Mouse (Mus musculus): Measurements from ENCODE around the gene Tigit.

Tigit gene

DNA sequence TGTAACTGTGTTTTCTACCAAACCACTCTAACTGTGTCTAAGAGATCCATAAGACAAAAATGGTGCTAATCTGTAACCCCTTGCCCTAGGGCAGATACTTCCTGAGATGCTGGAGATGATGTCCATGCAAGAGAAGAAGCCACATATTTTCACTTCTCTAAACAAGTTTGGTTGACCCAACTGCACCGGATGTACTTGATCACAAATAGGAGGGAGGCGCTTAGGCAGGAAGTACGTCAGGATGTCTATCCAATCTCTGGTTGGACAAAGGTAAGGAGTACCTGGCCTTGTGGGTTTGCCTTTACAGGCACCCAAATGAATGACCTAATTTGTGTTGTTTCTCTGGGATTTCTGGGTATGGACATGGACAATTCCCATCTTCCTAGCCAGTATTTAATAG lies 4.3 kb upstream of the Tigit start:
- DNase-seq (ENCODE audit: low spot score in 2 of 2), result no peak

DNA sequence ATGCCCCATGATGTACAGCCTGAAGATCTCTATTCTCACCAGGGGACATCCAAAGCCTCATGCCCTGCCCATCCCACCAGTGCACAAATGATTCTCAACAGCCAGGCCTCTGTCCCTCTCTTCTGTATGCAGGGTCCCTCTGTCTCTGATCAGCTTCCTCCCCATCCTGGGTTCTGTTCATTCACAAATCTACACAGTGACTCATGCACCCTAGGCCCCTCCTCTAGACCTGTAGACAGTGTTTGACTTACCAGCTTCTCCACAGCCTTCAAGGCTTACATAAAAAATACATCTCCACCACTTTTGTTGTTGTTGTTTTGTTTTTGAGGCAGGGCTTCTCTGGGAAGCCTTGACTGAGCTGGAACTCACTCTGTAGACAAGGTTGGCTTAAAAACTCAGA lies 915 bp upstream of the Tigit start:
- no peak for DNase-seq (ENCODE audit: low spot score in 2 of 2)

DNA sequence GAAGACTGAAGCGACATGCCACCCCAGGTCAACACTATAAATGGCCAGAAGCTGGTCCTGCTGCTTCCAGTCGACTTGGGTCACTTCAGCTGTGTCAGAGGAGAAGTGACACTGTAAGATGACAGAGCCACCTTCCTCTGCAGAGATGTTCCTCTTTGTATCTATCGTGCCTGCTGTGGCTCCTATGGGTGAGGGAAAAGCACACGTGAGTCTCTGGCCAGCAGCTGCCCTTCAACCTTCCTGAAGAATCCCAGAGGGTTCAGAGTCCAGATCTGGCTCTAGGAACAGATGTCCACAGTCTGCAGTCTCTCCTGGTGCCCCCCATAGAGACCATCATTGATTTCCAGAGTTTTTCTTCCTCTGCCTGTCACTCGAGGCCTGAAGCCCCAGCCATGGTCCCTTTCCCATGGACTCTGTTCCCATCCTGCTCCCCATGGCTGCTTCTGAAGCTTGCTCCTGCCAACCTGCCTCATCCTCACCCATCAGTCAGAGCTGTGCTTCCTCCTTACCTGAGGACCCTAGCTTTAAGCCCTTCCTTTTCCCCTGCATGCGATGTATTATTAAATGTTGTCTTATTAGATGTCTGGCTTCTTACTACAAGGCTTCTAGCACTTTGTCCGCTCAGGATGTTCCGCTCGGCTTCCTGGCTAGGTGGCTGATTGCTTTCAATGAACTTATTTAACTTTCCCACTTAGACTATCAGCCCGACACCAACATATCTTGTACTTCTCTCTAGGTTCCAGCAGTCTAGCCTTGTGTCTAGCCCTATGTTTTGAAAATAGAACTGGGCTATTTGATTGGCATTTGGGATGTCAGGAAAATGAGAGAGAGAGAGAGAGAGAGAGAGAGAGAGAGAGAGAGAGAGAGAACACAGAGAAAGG lies 1.6 kb downstream of the Tigit start:
- DNase-seq (ENCODE audit: low spot score in 2 of 2), result no peak

DNA sequence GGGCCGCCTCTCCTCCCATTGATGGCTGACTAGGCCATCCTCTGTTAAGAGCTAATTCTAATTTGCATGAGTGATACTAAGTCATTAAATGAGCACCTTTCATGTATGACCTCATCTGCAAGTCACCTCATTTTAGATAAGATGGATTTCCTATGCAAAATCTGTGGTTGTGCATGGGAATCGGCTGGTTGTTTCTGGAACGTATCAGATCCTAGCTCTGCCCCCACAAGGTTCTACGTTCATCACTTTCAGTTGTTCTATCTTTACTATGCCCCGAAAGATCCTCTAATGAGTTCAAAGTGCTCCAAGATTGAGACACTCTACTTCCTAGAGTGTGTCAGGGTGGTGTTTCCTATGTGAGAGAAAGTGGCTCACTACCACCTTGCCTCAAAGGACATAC lies 2.4 kb downstream of the Tigit start:
- DNase-seq (ENCODE audit: low spot score in 2 of 2), result no peak

DNA sequence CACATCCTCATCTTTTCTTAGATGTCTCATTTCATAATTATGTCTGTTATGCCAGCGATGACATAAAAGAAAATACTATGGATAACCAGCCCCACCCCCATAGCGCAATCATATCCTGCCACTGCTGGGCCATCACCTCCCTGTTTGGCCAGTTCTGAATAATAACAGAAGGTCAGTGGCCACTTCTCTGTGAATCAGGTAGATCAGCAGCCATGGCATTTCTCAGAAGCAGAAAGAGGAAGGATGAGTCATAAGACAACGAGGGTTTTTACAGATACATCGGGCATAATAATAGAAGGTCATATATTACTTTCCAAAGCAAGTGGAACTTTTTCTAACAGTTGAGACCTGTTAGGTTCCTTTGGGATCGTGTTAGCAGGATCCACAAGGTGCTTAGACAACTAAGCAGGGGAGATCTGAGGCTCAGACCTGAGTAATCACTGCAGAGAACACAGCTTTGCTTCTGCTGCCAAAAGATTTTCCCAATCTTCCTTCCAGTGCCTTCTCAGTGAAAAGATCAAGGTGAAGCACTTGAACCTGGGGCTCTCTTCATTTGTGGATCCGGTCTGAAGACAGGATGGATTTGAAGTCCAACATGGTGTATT lies 8.7 kb downstream of the Tigit start:
- no peak for DNase-seq (ENCODE audit: low spot score in 2 of 2)

DNA sequence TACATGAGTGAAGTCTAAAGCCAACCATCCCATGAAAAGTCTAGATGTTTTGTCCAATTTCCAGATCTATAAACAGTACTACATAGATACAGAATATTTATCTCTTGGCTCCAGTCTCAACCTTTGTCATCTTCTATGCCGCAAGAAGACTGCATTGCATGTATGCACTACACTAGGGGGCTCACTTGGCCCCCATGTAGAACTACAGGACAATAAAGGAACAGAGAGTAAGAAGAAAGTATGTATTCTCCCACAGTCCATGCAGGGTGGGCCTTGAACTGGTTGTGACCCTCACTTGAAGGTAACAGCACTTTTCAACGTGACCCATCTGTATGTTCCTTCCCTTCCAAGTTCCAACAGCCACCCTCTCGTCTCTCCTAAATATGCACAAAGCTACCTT lies 9.7 kb downstream of the Tigit start:
- no peak for DNase-seq (ENCODE audit: low spot score in 2 of 2)

DNA sequence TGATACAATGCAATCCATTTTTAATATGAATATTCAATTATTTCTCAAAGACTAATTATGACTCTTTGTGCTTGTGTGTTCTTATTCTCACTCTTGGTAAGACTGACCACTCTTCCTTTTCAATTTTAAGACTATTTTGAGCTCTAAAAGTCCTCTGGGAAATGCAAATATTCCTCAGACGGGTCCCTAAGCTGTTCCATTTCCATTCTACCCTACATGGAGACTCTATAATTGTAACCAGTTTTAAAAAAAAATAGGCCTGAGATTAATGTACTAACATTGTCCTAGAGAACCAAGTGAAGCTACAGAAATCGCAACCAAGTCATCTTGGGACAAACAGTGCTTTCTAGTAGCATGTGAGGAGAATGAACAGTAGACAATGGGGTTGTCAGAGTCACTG lies 10.7 kb downstream of the Tigit start:
- DNase-seq (ENCODE audit: low spot score in 2 of 2), result no peak

DNA sequence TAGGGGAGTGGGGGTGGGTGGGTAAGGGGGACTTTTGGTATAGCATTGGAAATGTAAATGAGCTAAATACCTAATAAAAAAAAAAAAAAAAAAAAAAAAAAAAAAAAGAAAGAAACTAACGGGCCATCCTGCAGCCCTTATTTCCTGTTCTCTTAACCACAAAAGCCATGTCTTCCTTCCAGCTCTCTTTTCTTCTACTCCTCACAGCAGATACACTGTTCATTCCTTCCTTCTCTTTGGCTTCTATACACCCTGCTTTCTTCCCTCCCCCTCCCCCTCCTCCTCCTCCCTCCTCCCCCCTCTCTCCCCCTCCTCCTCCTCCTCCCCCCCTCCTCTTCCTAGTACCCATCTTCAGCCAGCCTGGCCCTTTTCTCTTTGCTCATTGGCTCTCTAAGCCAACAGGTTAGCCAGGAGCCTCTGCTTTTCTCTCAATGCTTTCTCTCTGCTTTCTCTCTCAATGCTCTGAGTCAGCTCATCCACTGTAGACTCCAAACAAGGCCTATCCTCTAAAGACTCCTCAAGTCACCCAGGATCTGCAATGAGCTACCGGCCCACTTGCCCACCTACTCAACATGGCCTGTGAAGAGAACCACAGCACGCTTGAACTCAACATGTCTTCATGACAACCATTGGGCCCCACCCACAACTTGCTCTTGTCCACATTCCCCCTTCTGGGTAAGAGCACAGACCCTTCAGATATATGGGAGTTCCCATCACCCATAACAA lies 13.4 kb downstream of the Tigit start:
- no peak for DNase-seq (ENCODE audit: low spot score in 2 of 2)

DNA sequence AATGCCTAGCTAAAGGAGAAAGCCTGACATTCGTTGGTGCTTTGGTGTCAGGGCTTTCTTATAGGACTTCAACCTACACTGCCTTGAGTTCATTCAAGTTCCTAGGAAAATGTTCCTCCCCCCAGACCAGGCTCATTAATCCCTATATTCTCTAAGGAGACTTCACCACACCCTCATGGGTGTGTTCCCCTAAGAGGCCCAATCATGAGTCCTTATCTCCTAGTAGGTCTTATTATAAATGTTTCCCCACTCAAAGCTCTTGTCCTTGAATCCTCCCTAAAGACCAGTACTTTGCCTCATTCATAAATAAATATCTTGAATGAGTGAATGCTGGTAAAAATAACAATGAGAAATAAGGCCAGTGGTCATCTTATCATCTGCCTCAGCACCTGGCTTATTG lies 16.3 kb downstream of the Tigit start:
- no peak for DNase-seq (ENCODE audit: low spot score in 2 of 2)

DNA sequence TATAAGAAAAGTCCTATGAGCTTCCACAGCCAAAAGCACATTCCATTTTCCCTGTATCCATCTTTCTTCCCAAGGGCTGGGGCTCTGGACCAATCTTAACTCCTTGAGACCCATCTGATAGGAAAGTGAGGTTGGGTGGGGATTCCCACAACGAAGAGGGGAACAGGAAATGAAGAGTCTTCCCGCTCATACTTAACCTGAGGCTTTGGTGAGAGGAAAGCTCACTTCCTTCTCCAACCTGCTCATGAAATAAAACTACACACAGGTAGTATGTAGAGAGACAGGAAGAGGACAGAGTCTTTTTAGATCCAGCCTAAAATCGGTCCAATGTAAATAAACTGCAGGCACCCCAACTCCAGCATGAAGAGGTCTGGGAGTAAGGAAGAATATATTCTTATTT lies 17.0 kb downstream of the Tigit start:
- no peak for DNase-seq (ENCODE audit: low spot score in 2 of 2)

DNA sequence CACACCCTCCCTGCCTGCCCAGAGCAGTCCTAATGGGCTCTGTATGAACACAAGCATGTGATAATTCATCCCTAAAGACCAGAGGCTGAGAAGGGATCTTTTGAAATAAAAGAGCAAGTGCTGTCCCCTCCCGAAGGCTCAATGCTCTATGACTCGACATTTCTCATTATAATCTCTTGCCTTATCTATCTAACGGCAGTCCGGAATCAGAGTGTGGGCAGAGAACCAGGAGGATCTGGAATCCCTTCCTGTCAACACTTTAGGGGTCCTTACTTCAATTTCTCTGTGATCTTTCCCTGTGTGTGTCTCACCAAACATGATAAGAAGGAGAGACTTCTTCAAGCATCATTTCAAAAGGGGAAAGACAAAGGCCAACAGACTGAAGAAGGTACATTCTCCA lies 18.1 kb downstream of the Tigit start:
- no peak for DNase-seq (ENCODE audit: low spot score in 2 of 2)

DNA sequence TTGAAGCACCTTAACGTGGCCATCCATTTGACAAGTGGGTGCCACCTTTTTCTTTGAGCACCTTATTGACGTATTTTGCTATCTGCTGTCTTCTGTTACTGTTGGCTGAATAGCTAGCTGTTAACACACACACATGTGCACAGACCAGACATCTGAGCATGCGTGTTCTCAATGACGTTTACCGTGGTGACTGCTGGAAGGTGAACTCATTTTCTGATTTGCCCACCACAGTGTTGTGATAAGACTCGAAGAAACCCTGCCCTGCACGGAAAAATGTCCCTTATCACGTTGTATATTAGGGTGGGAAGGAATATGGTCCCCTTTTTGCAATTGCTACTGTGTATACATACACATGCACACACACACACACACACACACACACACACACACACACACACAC lies 22.7 kb downstream of the Tigit start:
- DNase-seq (ENCODE audit: low spot score in 2 of 2), result no peak

DNA sequence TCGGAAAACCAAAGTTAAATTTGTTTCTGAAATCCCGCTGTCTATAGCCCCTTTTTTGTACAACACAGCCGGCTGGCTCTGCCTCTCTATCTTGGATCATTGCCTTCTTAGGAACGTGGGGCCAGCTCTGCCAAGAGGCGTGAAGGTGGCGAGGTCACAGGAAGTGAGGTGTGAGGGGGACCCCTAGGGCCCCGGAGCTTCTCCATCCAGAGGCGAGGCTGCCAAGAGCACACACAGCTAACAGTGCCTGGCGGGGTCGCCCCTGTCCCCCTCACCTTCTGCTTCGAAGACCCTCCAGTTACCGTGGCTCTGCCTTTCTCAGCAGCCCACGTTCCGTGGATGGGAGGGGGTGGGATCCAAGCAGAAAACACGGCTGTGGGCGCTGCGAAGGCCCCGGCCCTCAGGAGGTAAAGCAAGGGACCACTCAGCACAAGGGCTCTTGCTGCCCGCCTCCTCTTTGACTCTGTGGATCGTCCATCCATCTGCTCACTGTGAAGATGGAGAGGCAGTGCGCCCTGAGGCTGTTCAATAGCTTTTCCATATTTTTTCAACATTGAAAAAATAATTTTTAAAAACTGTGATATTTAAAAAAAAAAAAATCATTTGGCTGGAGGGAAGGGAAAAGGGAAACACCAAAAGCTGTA lies 25.4 kb downstream of the Tigit start:
- no peak for DNase-seq (ENCODE audit: low spot score in 2 of 2)

DNA sequence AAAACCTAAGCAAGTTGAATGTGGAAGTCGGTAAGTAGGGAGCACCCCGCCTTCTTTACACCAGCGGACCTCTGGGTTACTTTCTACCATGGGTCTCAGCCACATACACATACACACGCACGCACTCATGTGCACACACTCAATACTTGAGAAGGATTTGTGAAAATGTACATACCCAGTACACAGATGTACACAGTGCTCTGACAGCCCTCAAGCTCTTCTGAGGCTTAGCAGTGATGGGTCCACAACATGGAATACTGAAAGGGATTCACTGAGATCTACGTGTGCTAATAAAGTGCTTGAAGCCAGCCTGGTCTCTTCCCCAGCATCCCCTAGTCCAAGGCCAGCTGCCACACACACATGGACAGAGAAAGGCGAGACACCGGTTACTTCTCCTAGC lies 26.7 kb downstream of the Tigit start:
- no peak for DNase-seq (ENCODE audit: low spot score in 2 of 2)

DNA sequence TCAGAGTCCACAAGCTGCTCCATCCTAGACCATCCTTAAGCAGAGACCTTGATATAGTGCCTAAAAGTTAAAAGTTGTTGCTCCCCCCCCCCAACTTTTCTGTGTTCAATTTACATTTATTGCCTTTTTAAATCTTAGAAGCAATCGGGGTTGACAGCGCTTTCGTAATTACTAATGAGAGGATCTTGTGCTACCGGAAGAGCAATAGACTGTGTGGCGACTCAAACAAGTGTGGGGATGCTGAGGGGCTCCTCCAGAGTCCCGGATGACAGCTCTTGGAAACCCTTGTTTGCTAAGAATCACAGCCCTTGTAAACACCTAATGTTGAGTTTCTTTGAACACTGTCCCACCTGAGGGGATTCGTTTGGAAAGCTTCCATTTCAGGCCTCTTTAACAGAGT lies 29.9 kb downstream of the Tigit start:
- no peak for DNase-seq (ENCODE audit: low spot score in 2 of 2)

DNA sequence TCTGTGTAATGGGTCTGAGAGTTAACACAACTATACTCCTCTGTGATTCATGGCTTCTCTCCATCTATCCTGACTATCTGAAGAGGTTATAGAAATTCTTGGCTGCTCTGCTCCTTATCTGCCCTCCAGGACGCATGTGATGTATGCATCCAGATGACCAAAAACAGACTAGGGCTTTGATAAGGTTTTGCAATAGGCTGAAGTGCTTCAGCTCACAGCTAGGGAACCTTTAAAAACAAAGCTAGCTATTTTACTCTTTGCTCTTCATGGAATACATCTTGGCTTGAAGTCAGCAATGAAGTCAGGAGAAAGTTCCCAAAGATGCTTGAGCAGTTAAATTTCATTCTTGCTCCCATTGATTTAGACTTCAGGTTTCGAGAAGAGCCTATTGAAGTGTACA lies 32.2 kb downstream of the Tigit start:
- DNase-seq (ENCODE audit: low spot score in 2 of 2), result no peak

DNA sequence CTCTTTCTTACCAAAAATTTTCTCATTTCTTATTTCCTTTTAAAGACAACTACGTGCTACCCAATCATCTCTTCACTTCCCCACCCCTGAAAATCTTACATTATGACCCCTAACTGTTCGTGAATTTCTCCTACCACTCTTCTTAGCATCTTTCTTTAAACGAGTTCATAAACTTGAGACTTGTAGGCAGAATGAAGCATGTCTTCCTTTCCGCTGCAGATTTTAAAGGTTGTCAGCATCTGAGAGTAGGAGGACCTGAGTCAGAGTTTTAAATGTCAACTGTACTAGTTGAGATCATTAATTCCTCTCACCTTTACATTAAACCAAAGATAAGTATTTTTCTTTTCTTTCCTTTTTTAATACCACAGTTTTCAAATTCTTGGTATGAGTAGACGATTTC lies 35.3 kb downstream of the Tigit start:
- no peak for DNase-seq (ENCODE audit: low spot score in 2 of 2)

DNA sequence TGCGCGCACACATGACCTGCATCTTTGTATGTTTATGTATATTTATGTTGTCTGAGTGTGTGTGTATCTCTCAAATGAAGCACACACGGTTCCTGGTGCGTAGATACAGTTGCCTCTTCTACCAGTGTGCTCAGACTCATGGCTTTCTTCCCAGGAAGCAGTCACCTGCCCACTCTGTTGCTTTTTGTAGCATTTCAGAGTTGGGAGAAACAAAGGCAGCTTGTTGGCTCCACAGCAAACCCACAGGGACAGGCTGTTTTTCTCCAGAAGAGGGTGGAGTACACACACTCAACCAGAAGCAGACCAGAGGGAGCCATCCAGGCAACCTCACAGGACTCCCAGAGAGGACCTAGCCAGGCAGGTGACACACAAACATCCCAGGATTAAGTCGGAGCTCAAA lies 38.0 kb downstream of the Tigit start:
- DNase-seq (ENCODE audit: low spot score in 2 of 2), result no peak

DNA sequence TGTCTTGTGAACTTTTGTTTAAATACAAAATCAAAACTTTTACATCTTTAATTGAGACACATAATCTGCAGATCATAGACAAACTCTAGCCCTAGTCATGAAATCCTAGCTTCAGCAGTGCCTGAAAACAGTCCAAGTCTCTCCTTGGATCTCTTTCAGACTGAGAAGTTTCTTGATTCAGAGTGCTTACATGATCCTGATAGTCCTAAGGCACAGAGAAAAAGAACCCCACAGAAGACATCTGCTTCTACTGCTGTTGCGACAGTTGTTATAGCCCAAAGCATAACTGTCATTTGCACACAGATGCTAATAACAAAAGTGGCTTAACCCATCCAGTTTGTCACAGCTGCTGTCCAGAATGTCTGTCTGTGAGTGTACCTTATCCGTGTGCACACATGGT lies 38.7 kb downstream of the Tigit start:
- no peak for DNase-seq (ENCODE audit: low spot score in 2 of 2)

DNA sequence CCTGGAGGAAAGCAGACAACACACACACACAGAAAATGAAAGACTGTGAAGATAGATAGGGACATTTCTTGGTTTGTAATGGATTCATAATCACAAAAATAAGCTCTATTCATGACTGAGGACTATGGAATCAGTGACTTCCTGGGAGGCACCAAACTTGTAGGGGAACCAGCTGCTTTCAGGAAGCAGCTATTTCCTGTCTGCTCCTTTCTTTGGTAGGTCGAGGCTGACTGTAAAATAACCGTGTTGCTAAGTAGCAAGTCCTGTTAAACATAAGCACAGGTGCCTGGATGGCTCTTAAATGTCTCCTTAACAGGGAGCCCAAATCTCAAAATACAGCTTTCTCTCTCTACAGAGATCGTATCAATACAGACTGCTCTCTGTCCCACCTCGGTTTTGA lies 39.1 kb downstream of the Tigit start:
- DNase-seq (ENCODE audit: low spot score in 2 of 2), result peak in 1 of 2 experiments; percentile 10

DNA sequence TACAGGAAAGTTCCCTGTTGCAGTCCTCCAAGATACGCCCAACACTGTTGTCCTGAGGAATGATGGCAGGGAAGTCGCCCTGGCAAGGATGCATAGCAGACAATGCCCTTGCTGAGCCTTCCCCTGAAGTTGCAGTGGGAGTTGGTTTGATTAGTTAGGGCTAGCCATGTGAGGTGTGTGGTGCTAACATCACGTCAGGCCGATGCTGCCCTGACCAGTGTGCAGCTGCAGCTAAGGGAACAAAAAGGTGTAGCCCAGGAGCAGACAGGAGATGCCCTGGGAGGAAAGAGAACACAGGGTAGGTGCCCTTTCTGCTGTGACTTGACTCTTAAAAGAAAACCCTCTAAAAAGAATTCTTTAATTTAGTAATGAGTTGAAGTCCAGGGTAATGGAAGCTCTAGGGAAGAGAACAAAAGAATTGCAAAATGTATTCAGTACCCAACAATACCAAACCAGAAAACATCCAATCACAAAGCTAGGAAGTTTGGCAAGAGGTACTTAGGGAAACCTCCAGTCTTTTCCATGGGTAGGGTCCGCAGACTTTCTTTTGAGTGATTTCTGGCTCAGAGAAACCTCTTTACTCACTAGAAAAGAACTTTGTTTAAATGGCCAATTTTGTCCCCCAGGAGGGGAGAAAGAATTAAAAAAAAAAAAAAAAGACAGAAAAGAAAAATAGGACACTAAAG lies 40.5 kb downstream of the Tigit start:
- DNase-seq (ENCODE audit: low spot score in 2 of 2), result no peak

DNA sequence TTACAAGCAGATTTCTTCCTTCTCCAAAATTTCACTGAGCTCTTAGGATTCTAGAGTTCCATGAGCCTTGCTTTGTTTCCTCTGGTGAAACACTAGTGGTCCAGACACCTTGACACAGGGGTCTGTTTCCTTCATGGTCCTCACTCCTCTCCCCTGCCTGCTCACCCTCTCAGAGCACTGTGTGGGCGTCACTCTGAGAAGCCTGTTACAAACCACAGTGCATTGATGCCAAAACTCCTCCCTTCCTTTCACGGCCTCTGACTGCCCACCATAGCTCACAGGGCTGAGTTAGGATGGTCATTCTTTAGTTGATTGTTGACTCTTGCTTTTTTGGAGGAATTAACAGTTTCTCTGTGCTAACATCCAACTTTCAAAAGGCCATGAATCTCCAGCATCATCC lies 43.6 kb downstream of the Tigit start:
- no peak for DNase-seq (ENCODE audit: low spot score in 2 of 2)

Measured in thymus, postnatal 10 days (tissue).